Mouse (Mus musculus): ENCODE measurements around the gene Cd34. TPM values are rescaled to one million over a fixed set of nuclear protein-coding genes. Genes with fewer than 3 reads are reported as not detected.

Gene Cd34
- 32.8 and 35.4 TPM in 2 replicates for polyA plus RNA-seq (2015; fragmentation: Nextera tagmentation; extraction: Ambion mirVana)

DNA sequence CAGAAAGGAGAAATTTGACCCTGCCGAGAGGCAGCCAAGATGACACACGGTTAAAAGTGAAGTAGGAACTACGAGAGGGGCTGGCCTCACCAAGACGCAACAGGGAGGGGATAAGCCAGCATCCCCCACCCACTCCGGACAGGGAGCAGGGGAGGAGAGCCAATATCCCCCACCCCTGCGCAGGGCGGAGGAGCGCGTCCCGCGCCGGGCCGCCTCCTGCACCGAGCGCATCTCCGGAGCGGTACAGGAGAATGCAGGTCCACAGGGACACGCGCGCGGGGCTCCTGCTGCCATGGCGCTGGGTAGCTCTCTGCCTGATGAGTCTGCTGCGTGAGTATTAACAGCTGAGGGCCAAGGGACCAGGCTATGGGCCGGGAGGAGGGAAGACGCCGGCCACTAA lies at the start of gene Cd34:
Gene Cd34 (plus strand): TSS at position 105 of the 400 bp plus-strand sequence.
- under 1% methylated on average over 26 of the region's 26 CpGs for WGBS
- H3K36me3 ChIP-seq (ENCODE audit: control insufficient read depth, insufficient read depth) = no peaks in the 10 kb centered on the region
- no peak for ATAC-seq
- 0 out of 2 replicates have a peak within 1 kb of the TSS, but pooled peaks have one; percentile 8 for H3K27ac ChIP-seq (ENCODE audit: low read depth, low read length)
- peak within 1 kb of the TSS; percentile 5; the same call in 1 of the 2 replicates for H3K9ac ChIP-seq (ENCODE audit: low read depth, low read length)
- peak within 1 kb of the TSS; percentile 29 for H3K4me3 ChIP-seq (ENCODE audit: low read depth, low read length)
- no peaks in the 10 kb centered on the region for H3K9me3 ChIP-seq (ENCODE audit: control insufficient read depth)
- TF ChIP-seq CTCF (IDR thresholded peaks at IDR 0.05; ENCODE audit: low read depth) = no peak
- peak within 1 kb of the TSS; percentile 57 for H3K4me2 ChIP-seq (replicated peaks; ENCODE audit: low read depth)
- peaks cover 6% of the 10 kb centered on the region for H3K27me3 ChIP-seq (replicated peaks; ENCODE audit: control insufficient read depth, insufficient read depth, low read length)
- no peaks in the 10 kb centered on the region for H3K4me1 ChIP-seq (replicated peaks; ENCODE audit: control insufficient read depth, insufficient read depth, low read length)

DNA sequence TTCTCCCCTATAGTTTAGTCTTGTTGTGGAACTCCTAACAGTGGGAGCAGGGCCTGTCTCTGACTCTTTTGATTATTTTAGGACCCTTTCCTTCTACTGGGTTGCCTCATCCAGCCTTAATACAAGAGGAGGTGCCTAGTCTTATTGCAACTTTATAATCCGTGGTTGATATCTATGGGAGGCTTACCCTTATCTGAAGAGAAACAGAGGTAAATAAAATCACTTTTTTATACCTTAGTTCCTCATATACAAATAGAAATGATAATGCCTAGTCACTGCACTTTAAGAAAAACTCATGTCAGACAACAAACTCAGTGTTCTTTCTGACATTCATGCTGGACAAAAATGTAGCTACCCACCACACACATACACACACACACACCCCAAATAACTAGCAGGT lies 44.1 kb upstream of the Cd34 start:
- Histone ChIP-seq H3K4me1 (replicated peaks; ENCODE audit: control insufficient read depth, insufficient read depth, low read length) (no peaks in the 10 kb centered on the region), H3K4me3 (ENCODE audit: low read depth, low read length) (no peak overlapping the region), H3K27ac (ENCODE audit: low read depth, low read length) (no peak overlapping the region), H3K27me3 (replicated peaks; ENCODE audit: control insufficient read depth, insufficient read depth, low read length) (no peaks in the 10 kb centered on the region), H3K36me3 (ENCODE audit: control insufficient read depth, insufficient read depth) (no peaks in the 10 kb centered on the region), H3K4me2 (replicated peaks; ENCODE audit: low read depth) (no peak overlapping the region), H3K9ac (ENCODE audit: low read depth, low read length) (no peak overlapping the region), H3K9me3 (ENCODE audit: control insufficient read depth) (no peaks in the 10 kb centered on the region)
- no peak for ATAC-seq
- no peak for TF ChIP-seq CTCF (IDR thresholded peaks at IDR 0.05; ENCODE audit: low read depth)
- 32% methylated on average over 1 of the region's 1 CpGs for WGBS

DNA sequence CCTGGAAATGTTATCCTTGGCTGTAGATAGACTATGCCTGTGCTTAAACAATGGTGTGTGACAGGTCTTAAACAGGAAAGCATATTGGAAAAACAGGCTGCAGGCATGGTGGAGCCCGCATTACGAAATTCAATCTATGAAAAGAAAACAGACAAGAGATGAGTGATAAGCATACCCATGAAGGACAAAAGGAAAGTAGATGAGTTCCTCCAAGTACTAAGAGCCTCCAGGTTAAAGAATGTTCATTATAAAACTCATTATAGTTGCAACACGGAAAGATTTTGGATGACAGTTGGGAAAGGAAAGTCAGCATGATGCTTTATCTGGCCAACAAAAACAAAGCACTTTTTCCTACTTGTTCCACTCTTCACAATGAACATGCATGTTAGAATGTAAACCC lies 43.3 kb upstream of the Cd34 start:
- no peaks in the 10 kb centered on the region for H3K27me3 ChIP-seq (replicated peaks; ENCODE audit: control insufficient read depth, insufficient read depth, low read length)
- H3K4me3 ChIP-seq (ENCODE audit: low read depth, low read length) = no peak overlapping the region
- no peak for TF ChIP-seq CTCF (IDR thresholded peaks at IDR 0.05; ENCODE audit: low read depth)
- 85% methylated on average over 3 of the region's 3 CpGs for WGBS
- H3K4me1 ChIP-seq (replicated peaks; ENCODE audit: control insufficient read depth, insufficient read depth, low read length) = no peaks in the 10 kb centered on the region
- H3K9ac ChIP-seq (ENCODE audit: low read depth, low read length) = no peak overlapping the region
- H3K4me2 ChIP-seq (replicated peaks; ENCODE audit: low read depth) = no peak overlapping the region
- no peak for ATAC-seq
- no peak overlapping the region for H3K27ac ChIP-seq (ENCODE audit: low read depth, low read length)
- H3K9me3 ChIP-seq (ENCODE audit: control insufficient read depth) = no peaks in the 10 kb centered on the region
- no peaks in the 10 kb centered on the region for H3K36me3 ChIP-seq (ENCODE audit: control insufficient read depth, insufficient read depth)

DNA sequence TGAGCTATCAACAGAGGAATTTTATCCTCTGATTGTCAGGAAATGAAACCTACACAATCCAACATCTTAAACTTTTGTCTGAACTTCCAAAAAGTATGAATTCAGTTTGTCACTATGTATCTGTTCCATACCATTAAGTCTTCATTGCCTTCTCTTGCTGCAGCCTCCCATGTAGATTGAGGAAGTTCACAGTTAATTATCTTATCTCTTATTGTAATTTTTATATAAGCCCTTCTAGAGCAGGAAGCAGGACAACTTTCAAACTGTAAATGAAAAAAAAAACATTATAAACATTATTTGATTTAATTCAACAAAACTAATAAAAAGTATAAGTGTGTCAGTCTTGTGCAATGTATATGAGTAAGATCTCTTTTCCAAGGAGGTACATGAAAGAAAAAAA lies 37.5 kb upstream of the Cd34 start:
- no peak for TF ChIP-seq CTCF (IDR thresholded peaks at IDR 0.05; ENCODE audit: low read depth)
- Histone ChIP-seq H3K36me3 (ENCODE audit: control insufficient read depth, insufficient read depth) (no peaks in the 10 kb centered on the region), H3K4me2 (replicated peaks; ENCODE audit: low read depth) (no peak overlapping the region), H3K9ac (ENCODE audit: low read depth, low read length) (no peak overlapping the region), H3K4me3 (ENCODE audit: low read depth, low read length) (no peak overlapping the region), H3K27ac (ENCODE audit: low read depth, low read length) (no peak overlapping the region), H3K27me3 (replicated peaks; ENCODE audit: control insufficient read depth, insufficient read depth, low read length) (no peaks in the 10 kb centered on the region), H3K4me1 (replicated peaks; ENCODE audit: control insufficient read depth, insufficient read depth, low read length) (no peaks in the 10 kb centered on the region), H3K9me3 (ENCODE audit: control insufficient read depth) (no peaks in the 10 kb centered on the region)
- ATAC-seq = no peak

DNA sequence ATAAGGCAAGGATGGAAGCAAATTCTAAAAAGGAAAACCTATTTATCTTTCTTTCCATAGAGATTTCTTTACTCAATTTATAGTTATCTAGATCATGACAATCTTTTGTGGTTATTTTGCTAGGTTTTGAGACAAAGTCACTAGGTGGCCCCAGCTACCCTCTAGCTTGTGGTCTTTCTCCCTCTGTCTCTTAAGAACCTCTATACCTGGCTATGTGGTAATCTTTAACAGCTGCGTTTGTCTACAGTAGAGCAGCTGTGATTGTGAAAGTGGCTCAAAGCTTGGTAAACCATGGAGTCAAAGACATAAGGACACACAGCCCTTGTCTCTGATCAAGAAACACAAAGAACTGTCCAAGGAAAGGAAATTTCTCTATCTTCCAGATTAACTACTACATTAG lies 36.8 kb upstream of the Cd34 start:
- Histone ChIP-seq H3K27ac (ENCODE audit: low read depth, low read length) (no peak overlapping the region), H3K9ac (ENCODE audit: low read depth, low read length) (no peak overlapping the region), H3K36me3 (ENCODE audit: control insufficient read depth, insufficient read depth) (no peaks in the 10 kb centered on the region), H3K4me1 (replicated peaks; ENCODE audit: control insufficient read depth, insufficient read depth, low read length) (no peaks in the 10 kb centered on the region), H3K4me3 (ENCODE audit: low read depth, low read length) (no peak overlapping the region), H3K9me3 (ENCODE audit: control insufficient read depth) (no peaks in the 10 kb centered on the region), H3K27me3 (replicated peaks; ENCODE audit: control insufficient read depth, insufficient read depth, low read length) (no peaks in the 10 kb centered on the region), H3K4me2 (replicated peaks; ENCODE audit: low read depth) (no peak overlapping the region)
- WGBS = 63% methylated on average over 1 of the region's 1 CpGs
- ATAC-seq = no peak
- TF ChIP-seq CTCF (IDR thresholded peaks at IDR 0.05; ENCODE audit: low read depth) = no peak

DNA sequence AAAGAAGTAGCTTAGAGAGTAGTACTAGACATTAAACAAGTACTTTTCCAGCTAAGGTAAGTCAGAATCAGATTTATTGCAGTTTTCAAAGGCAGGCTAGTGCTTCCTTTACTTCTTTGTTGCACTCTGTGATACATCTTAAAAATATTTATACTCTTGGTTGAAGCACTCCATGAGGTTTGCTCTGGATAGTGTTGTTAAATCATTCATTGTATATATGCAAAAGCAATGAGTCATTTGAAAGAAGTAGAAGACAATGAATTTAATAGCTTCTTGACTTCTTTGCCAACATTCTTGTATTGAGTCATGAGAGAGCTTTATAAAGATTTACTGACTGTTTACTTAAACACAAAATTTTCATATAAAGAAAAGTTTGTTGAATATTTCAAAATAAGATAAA lies 29.7 kb upstream of the Cd34 start:
- Histone ChIP-seq H3K4me1 (replicated peaks; ENCODE audit: control insufficient read depth, insufficient read depth, low read length) (no peaks in the 10 kb centered on the region), H3K9ac (ENCODE audit: low read depth, low read length) (no peak overlapping the region), H3K4me3 (ENCODE audit: low read depth, low read length) (no peak overlapping the region), H3K27ac (ENCODE audit: low read depth, low read length) (no peak overlapping the region), H3K36me3 (ENCODE audit: control insufficient read depth, insufficient read depth) (no peaks in the 10 kb centered on the region), H3K27me3 (replicated peaks; ENCODE audit: control insufficient read depth, insufficient read depth, low read length) (no peaks in the 10 kb centered on the region), H3K4me2 (replicated peaks; ENCODE audit: low read depth) (no peak overlapping the region), H3K9me3 (ENCODE audit: control insufficient read depth) (no peaks in the 10 kb centered on the region)
- ATAC-seq = no peak
- no peak for TF ChIP-seq CTCF (IDR thresholded peaks at IDR 0.05; ENCODE audit: low read depth)

DNA sequence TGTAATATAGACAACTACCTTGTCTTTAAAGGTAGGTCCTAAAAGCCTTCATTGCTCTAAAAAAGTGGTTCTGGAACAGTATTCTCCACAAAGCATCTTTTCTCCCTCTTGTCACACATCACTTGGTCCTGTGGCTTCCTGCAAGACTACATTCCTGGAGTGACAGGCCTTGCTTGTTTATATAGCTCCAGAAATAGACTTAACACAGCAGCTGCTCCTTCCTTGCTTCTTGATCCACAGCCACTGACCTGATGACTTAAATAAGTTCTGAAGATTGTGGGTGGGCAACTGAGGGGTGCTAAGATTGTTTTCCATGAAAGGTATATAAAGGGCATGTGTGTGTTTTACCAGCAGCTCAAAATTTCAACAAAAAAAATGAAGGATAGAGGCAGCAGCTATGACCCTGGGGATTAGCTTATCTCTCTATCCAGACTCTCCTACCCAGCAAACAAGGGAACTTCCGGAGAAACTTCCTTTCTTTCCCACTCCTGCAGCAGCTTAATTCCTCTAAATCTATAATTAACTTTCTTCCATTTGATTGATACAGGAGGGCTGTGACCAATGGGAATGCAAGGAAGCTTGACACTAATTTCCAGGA lies 12.8 kb upstream of the Cd34 start:
- ATAC-seq = no peak
- no peaks in the 10 kb centered on the region for H3K36me3 ChIP-seq (ENCODE audit: control insufficient read depth, insufficient read depth)
- no peaks in the 10 kb centered on the region for H3K9me3 ChIP-seq (ENCODE audit: control insufficient read depth)
- H3K4me3 ChIP-seq (ENCODE audit: low read depth, low read length) = no peak overlapping the region
- H3K27ac ChIP-seq (ENCODE audit: low read depth, low read length) = no peak overlapping the region
- H3K4me1 ChIP-seq (replicated peaks; ENCODE audit: control insufficient read depth, insufficient read depth, low read length) = no peaks in the 10 kb centered on the region
- H3K27me3 ChIP-seq (replicated peaks; ENCODE audit: control insufficient read depth, insufficient read depth, low read length) = no peaks in the 10 kb centered on the region
- H3K4me2 ChIP-seq (replicated peaks; ENCODE audit: low read depth) = no peak overlapping the region
- H3K9ac ChIP-seq (ENCODE audit: low read depth, low read length) = no peak overlapping the region
- no peak for TF ChIP-seq CTCF (IDR thresholded peaks at IDR 0.05; ENCODE audit: low read depth)
- WGBS = 19% methylated on average over 1 of the region's 1 CpGs
